Mouse (Mus musculus) cortical plate, adult 2 months (tissue): ENCODE results near the gene Tcam1.
"Not testable (repeated sequence)": the region's sequence is repeated elsewhere in the genome, so short reads cannot be mapped to it uniquely, and the experiment has no call there.

Source experiments
- CTCF ChIP-seq: fragments of 200-500 bp; IDR thresholded peaks from 2 replicates; pipeline ENCODE4 v1.5.1; 2011; ENCODE audit warnings: mild to moderate bottlenecking, control low read depth, low read length; ENCODE audit not compliant: insufficient read depth; ENCODE audit errors: extremely low read depth
- POLR2A ChIP-seq: fragments of 200-500 bp; IDR thresholded peaks from 2 replicates; pipeline ENCODE4 v1.6.1; 2011; ENCODE audit warnings: mild to moderate bottlenecking, low read length, control low read depth; ENCODE audit not compliant: insufficient read depth; ENCODE audit errors: extremely low read depth

DNA sequence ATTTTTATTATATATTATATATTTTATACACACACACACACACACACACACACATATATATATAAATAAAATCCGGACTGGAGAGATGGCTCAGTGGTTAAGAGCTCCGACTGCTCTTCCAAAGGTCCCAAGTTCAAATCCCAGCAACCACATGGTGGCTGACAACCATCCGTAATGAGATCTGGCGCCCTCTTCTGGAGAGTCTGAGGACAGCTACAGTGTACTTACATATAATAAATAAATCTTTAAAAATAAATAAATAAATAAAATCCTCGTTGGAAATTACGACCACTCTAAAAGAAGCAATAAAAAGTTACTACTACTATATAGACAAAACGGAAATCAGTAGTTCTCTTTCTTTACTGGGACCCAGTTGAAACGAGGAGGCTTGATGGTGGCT lies 42.5 kb upstream of the Tcam1 start:
- TF ChIP-seq CTCF, POLR2A: not testable (repeated sequence)
